Mouse (Mus musculus): Measurements from ENCODE around the gene Mien1. TPM values are rescaled to one million over a fixed set of nuclear protein-coding genes. Genes with fewer than 3 reads are reported as not detected.

Gene Mien1
- polyA plus RNA-seq, 1 experiment = 33.9 TPM

DNA sequence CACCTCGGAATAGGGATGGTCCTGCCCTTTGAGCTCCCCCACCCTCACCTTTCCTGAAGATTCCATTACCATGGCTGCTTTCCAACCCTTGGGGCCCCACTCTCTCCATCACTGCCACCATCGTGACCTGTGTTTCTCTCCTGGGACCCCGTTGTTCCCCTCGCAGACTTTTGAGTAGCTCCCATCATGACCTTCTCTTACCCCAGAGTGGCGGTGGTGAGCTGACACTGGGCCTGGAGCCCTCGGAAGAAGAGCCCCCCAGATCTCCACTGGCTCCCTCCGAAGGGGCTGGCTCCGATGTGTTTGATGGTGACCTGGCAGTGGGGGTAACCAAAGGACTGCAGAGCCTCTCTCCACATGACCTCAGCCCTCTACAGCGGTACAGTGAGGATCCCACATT lies 3.1 kb downstream of the Mien1 start:
- 90% methylated on average over 9 of the region's 9 CpGs for WGBS
- no peak overlapping the region for H3K4me3 ChIP-seq (replicated peaks; ENCODE audit: control insufficient read depth, low read depth, low read length)
- H3K27ac ChIP-seq (ENCODE audit: control insufficient read depth, insufficient read depth, low read depth, low read length, poor library complexity) = no peak overlapping the region
- TF ChIP-seq CTCF (IDR thresholded peaks at IDR 0.05; ENCODE audit: control insufficient read depth, insufficient read depth, low read length) = no peak
- no peak for TF ChIP-seq POLR2A (IDR thresholded peaks at IDR 0.05; ENCODE audit: borderline replicate concordance, control insufficient read depth, low read depth, low read length)
- no peaks in the 10 kb centered on the region for H3K4me1 ChIP-seq (ENCODE audit: control insufficient read depth, insufficient read depth, low read length)

DNA sequence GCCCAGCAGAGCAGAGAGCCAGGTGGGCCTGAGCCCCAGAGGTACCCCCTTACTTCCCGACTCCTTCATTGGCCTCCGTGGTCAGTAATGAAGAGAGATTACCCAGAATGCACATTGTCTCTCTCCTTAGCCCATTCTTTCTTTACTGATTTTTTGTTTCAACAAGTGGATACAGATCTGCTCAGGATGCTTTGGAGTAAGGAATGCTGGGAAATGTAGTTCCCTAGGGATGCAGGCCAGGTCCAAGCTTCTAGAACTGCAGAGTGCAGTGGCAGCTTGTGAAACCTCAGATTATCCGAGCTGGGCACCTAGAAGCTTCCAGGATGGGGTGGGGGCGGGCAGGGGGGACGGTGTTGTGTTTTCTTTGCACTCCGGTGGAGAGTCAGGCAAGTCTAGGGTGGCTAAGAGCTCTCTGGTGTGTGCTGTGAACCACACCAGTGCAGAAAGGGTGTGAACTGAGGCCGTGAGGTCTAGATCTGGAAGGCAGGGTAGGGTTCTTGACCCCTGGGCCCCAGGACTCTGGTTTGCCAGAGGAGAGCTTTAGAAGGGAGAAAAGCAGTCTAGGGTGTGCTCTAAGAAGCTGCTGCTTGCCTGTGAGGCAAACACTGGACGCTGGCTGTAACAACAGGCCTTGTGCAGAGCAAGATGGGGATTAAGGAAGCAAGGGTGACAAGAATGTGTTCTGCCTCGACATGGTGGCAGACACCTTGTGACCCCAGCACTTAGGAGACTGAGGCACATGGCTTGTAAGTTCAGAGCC lies 6.9 kb downstream of the Mien1 start:
- no peak overlapping the region for H3K27ac ChIP-seq (ENCODE audit: control insufficient read depth, insufficient read depth, low read depth, low read length, poor library complexity)
- no peaks in the 10 kb centered on the region for H3K4me1 ChIP-seq (ENCODE audit: control insufficient read depth, insufficient read depth, low read length)
- WGBS = 66% methylated on average over 9 of the region's 9 CpGs
- TF ChIP-seq CTCF (IDR thresholded peaks at IDR 0.05; ENCODE audit: control insufficient read depth, insufficient read depth, low read length) = no peak
- TF ChIP-seq POLR2A (IDR thresholded peaks at IDR 0.05; ENCODE audit: borderline replicate concordance, control insufficient read depth, low read depth, low read length) = no peak
- no peak overlapping the region for H3K4me3 ChIP-seq (replicated peaks; ENCODE audit: control insufficient read depth, low read depth, low read length)

GRCm38 (mm10) chr11:98428436-98428835 lies 10.4 kb downstream of the Mien1 start:
- WGBS = 74% methylated on average over 5 of the region's 5 CpGs
- no peaks in the 10 kb centered on the region for H3K4me1 ChIP-seq (ENCODE audit: control insufficient read depth, insufficient read depth, low read length)
- no peak for TF ChIP-seq POLR2A (IDR thresholded peaks at IDR 0.05; ENCODE audit: borderline replicate concordance, control insufficient read depth, low read depth, low read length)
- TF ChIP-seq CTCF (IDR thresholded peaks at IDR 0.05; ENCODE audit: control insufficient read depth, insufficient read depth, low read length) = no peak
- no peak overlapping the region for H3K27ac ChIP-seq (ENCODE audit: control insufficient read depth, insufficient read depth, low read depth, low read length, poor library complexity)
- no peak overlapping the region for H3K4me3 ChIP-seq (replicated peaks; ENCODE audit: control insufficient read depth, low read depth, low read length)

DNA sequence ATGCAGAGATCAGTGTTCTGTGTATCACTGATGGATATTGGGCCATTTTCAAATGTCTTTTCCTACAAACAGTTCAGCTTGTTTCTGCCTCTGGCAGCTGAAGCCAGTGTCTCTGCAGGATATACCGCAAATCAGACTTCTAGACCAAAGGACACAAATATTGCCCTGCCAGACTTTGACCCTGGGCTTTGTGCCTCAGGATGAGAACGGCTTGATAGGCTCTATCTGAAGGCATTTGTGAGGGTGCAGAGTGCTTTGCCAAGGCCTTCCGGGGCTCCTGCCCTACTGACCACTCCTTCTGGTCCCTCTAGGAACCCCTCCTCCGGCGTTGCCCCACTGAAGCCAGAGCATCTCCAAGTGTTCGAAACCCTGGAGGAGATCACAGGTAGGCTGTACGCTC lies 12.2 kb downstream of the Mien1 start:
- no peaks in the 10 kb centered on the region for H3K4me1 ChIP-seq (ENCODE audit: control insufficient read depth, insufficient read depth, low read length)
- WGBS = 80% methylated on average over 7 of the region's 7 CpGs
- H3K4me3 ChIP-seq (replicated peaks; ENCODE audit: control insufficient read depth, low read depth, low read length) = no peak overlapping the region
- H3K27ac ChIP-seq (ENCODE audit: control insufficient read depth, insufficient read depth, low read depth, low read length, poor library complexity) = no peak overlapping the region
- no peak for TF ChIP-seq POLR2A (IDR thresholded peaks at IDR 0.05; ENCODE audit: borderline replicate concordance, control insufficient read depth, low read depth, low read length)
- no peak for TF ChIP-seq CTCF (IDR thresholded peaks at IDR 0.05; ENCODE audit: control insufficient read depth, insufficient read depth, low read length)

- WGBS = 76% methylated on average over 10 of the region's 10 CpGs
- H3K4me1 ChIP-seq (ENCODE audit: control insufficient read depth, insufficient read depth, low read length) = no peaks in the 10 kb centered on the region
- no peak for TF ChIP-seq POLR2A (IDR thresholded peaks at IDR 0.05; ENCODE audit: borderline replicate concordance, control insufficient read depth, low read depth, low read length)
- TF ChIP-seq CTCF (IDR thresholded peaks at IDR 0.05; ENCODE audit: control insufficient read depth, insufficient read depth, low read length) = no peak
- no peak overlapping the region for H3K4me3 ChIP-seq (replicated peaks; ENCODE audit: control insufficient read depth, low read depth, low read length)
- no peak overlapping the region for H3K27ac ChIP-seq (ENCODE audit: control insufficient read depth, insufficient read depth, low read depth, low read length, poor library complexity)
These were observed 19.7 kb downstream of the Mien1 start for GRCm38 (mm10) chr11:98418939-98419547.

DNA sequence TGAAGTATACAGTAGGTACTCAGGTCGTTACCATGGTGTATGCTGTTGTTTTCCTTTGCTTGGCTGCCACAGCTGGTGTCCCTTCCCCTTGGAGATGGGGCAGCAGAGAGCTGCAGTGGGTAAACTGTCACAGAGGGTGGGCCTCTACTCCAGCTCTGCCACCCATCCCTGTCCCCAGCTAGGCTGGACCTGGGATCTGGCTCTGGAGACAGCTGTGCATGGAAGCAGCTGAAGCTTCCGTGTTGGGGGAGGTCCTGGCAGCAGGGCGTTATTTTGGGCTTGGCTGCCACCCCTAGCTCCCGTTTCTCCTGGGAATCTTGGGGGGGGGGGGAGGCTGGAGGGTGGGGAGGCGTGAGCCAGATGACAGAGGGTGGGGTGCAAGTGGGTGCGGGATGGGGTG lies 20.5 kb downstream of the Mien1 start:
- H3K4me1 ChIP-seq (ENCODE audit: control insufficient read depth, insufficient read depth, low read length) = no peaks in the 10 kb centered on the region
- no peak overlapping the region for H3K4me3 ChIP-seq (replicated peaks; ENCODE audit: control insufficient read depth, low read depth, low read length)
- WGBS = 68% methylated on average over 6 of the region's 6 CpGs
- TF ChIP-seq CTCF (IDR thresholded peaks at IDR 0.05; ENCODE audit: control insufficient read depth, insufficient read depth, low read length) = no peak
- no peak for TF ChIP-seq POLR2A (IDR thresholded peaks at IDR 0.05; ENCODE audit: borderline replicate concordance, control insufficient read depth, low read depth, low read length)
- H3K27ac ChIP-seq (ENCODE audit: control insufficient read depth, insufficient read depth, low read depth, low read length, poor library complexity) = no peak overlapping the region

GRCm38 (mm10) chr11:98417074-98417473 lies 21.7 kb downstream of the Mien1 start:
- 47% methylated on average over 1 of the region's 1 CpGs for WGBS
- no peak overlapping the region for H3K27ac ChIP-seq (ENCODE audit: control insufficient read depth, insufficient read depth, low read depth, low read length, poor library complexity)
- H3K4me3 ChIP-seq (replicated peaks; ENCODE audit: control insufficient read depth, low read depth, low read length) = no peak overlapping the region
- no peak for TF ChIP-seq CTCF (IDR thresholded peaks at IDR 0.05; ENCODE audit: control insufficient read depth, insufficient read depth, low read length)
- TF ChIP-seq POLR2A (IDR thresholded peaks at IDR 0.05; ENCODE audit: borderline replicate concordance, control insufficient read depth, low read depth, low read length) = no peak
- no peaks in the 10 kb centered on the region for H3K4me1 ChIP-seq (ENCODE audit: control insufficient read depth, insufficient read depth, low read length)

GRCm38 (mm10) chr11:98414162-98414561 lies 24.6 kb downstream of the Mien1 start:
- Histone ChIP-seq H3K4me3 (replicated peaks; ENCODE audit: control insufficient read depth, low read depth, low read length) (no peak overlapping the region), H3K4me1 (ENCODE audit: control insufficient read depth, insufficient read depth, low read length) (no peaks in the 10 kb centered on the region), H3K27ac (ENCODE audit: control insufficient read depth, insufficient read depth, low read depth, low read length, poor library complexity) (no peak overlapping the region)
- WGBS = 25% methylated on average over 2 of the region's 2 CpGs
- TF ChIP-seq CTCF (IDR thresholded peaks at IDR 0.05; ENCODE audit: control insufficient read depth, insufficient read depth, low read length) = no peak
- no peak for TF ChIP-seq POLR2A (IDR thresholded peaks at IDR 0.05; ENCODE audit: borderline replicate concordance, control insufficient read depth, low read depth, low read length)

Measured in bone marrow, adult 2 months (tissue).